Mouse (Mus musculus) liver, embryonic 14.5 days (tissue): ENCODE data around the gene Eif3d. TPM values are rescaled to one million over a fixed set of nuclear protein-coding genes. Genes with fewer than 3 reads are reported as not detected.

ENCODE experiments used
- ATAC-seq: fragments of 200-750 bp; cut with Nextera tagmentation; 2 replicates; pipeline ENCODE4 v1.8.0; 2017; ENCODE audit warnings: moderate number of reproducible peaks, mild to moderate bottlenecking, moderate library complexity; ENCODE audit not compliant: insufficient read depth
- DNase-seq, 3 experiments: peaks; one replicate each; pipeline ENCODE4 v3.0.0-alpha.2; 2012 to 2013; ENCODE audit warnings: low read depth in 3 of 3, low spot score in 3 of 3
- H3K27ac ChIP-seq: fragments of 300-500 bp; sonication (generic); 2 replicates; pipeline ENCODE4 v1.5.1; 2014; ENCODE audit warnings: moderate library complexity, mild to moderate bottlenecking, control low read depth, inconsistent platforms
- H3K27me3 ChIP-seq: fragments of 300-500 bp; sonication (generic); 2 replicates; pipeline ENCODE4 v1.6.1; 2014; ENCODE audit warnings: mild to moderate bottlenecking, low read length, moderate library complexity; ENCODE audit not compliant: control insufficient read depth, insufficient read depth
- H3K36me3 ChIP-seq: fragments of 300-500 bp; sonication (generic); replicated peaks from 2 replicates; pipeline ENCODE4 v1.6.1; 2014; ENCODE audit warnings: low read depth; ENCODE audit not compliant: control insufficient read depth, insufficient read depth
- H3K4me1 ChIP-seq, 2 experiments: fragments of 200-500 bp in 1 of 2; fragments of 300-500 bp in 1 of 2; sonication (generic) in 1 of 2; replicated peaks; 2 replicates each; pipeline ENCODE4 v1.6.1; 2012 to 2014; ENCODE audit warnings: antibody characterized with exemption in 1 of 2, inconsistent platforms in 1 of 2, low read length in 1 of 2; ENCODE audit not compliant: control insufficient read depth in 2 of 2, insufficient read depth in 2 of 2
- H3K4me2 ChIP-seq: fragments of 300-500 bp; sonication (generic); 2 replicates; pipeline ENCODE4 v1.6.1; 2014; ENCODE audit warnings: low read depth, mild to moderate bottlenecking, control low read depth, moderate library complexity
- H3K4me3 ChIP-seq, 2 experiments: fragments of 200-500 bp in 1 of 2; fragments of 300-500 bp in 1 of 2; sonication (generic) in 1 of 2; 2 replicates each; pipeline ENCODE4 v1.5.1; 2012 to 2014; ENCODE audit warnings: low read depth in 2 of 2, low read length in 2 of 2, mild to moderate bottlenecking in 2 of 2, control low read depth in 1 of 2, inconsistent platforms in 1 of 2, moderate library complexity in 1 of 2; ENCODE audit not compliant: insufficient read depth in 1 of 2
- H3K9ac ChIP-seq: fragments of 300-500 bp; sonication (generic); replicated peaks from 2 replicates; pipeline ENCODE4 v1.6.1; 2014; ENCODE audit warnings: mild to moderate bottlenecking, control low read depth, moderate library complexity
- H3K9me3 ChIP-seq: fragments of 300-500 bp; sonication (generic); 2 replicates; pipeline ENCODE4 v1.6.1; 2016; ENCODE audit warnings: low read length, mixed read lengths; ENCODE audit not compliant: control insufficient read depth
- CTCF ChIP-seq: IDR thresholded peaks from 2 replicates; pipeline ENCODE4 v1.5.1; 2016; ENCODE audit warnings: antibody characterized with exemption, low read depth, control low read depth
- EP300 ChIP-seq: IDR thresholded peaks from 2 replicates; pipeline ENCODE4 v1.6.1; 2016; ENCODE audit warnings: antibody characterized with exemption, low read depth
- WGBS: fragments of 180-500 bp; shearing (Covaris S2); extraction: QIAGEN DNeasy Blood & Tissue Kit; methylation state at CpG from one replicate; pipeline ENCODE4 v1.1.7; 2014; ENCODE audit not compliant: insufficient replicate concordance; 5-methylcytosine and 5-hydroxymethylcytosine counted together
- polyA plus RNA-seq, 2 experiments: library from polyadenylated mRNA; depleted of rRNA in 1 of 2; stranded (reverse) in 1 of 2; unstranded in 1 of 2; fragments of >200 nt; fragmentation: Nextera tagmentation in 1 of 2; extraction: Ambion mirVana in 1 of 2; gene quantifications; 2 replicates each; pipeline versions ENCODE4 v1.2.1 to v1.2.3; 2012 to 2014

The Eif3d gene
- polyA plus RNA-seq, 2 experiments, result 129 to 143 TPM

GRCm38 (mm10) chr15:77931689-77932016 is 39.0 kb downstream of the Eif3d start:
- no peaks in the 10 kb centered on the region for H3K27me3 ChIP-seq
- H3K4me3 ChIP-seq, result peak overlapping the region; percentile 2 to 21
- H3K4me1 ChIP-seq, result peaks cover 35 to 48% of the 10 kb centered on the region in 2 experiments
- TF ChIP-seq EP300 (peak; percentile 52), CTCF (no peak)
- H3K9me3 ChIP-seq, result no peaks in the 10 kb centered on the region
- peak; percentile 53 for ATAC-seq
- H3K27ac ChIP-seq, result peak overlapping the region; percentile 91
- DNase-seq, result peak; percentile 72 to 73 (median 73)
- WGBS, result 13% methylated on average over 6 of the region's 6 CpGs
- H3K9ac ChIP-seq, result peak overlapping the region; percentile 72
- H3K4me2 ChIP-seq, result peak overlapping the region; percentile 86
- H3K36me3 ChIP-seq, result peaks cover 7% of the 10 kb centered on the region; the same call in 1 of the 2 replicates

DNA sequence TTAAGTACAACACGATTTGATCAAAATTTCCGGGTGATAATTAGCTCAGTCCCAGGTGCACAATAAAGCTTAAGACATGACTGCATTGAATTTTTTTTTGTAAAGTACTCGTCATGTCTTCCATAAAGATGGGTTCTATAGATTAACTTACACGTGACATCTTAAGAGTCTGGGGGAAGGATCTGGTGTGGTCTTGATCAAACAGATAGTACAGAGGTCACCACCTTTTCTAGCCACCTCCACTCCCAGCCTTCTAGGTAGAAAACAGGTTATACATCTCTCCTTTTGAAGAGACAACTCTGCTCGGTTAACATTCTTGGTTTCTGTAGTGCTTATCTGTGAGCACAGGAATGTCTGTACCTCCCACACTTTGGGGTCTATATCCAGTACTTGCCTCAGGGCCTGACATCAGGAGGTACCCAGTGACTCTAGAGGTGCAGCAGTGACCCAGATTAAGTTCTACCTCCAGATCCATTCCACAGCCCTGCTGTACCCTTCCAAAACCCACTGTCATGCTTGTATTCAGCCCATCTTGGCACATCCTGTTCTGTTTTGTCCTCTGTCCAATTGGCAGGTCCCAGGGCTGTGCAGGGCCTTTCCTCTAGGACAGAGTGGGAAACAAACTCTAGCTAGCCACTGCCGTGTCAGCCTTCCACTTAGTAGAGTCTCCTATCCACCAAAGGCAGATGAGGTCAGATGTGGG is 39.5 kb downstream of the Eif3d start:
- peak in 1 of 3 experiments; percentile 39 for DNase-seq
- Histone ChIP-seq H3K4me2 (peak overlapping the region; percentile 86), H3K9me3 (no peaks in the 10 kb centered on the region), H3K27ac (peak overlapping the region; percentile 91), H3K27me3 (no peaks in the 10 kb centered on the region), H3K4me1 (peaks cover 35 to 50% of the 10 kb centered on the region in 2 experiments), H3K36me3 (peaks cover 10% of the 10 kb centered on the region), H3K9ac (peak overlapping the region; percentile 72), H3K4me3 (peak overlapping the region; percentile 2 to 16)
- 32% methylated on average over 6 of the region's 6 CpGs for WGBS
- ATAC-seq, result peak; percentile 30
- TF ChIP-seq EP300 (0 out of 2 replicates have a peak, but pooled peaks have one; percentile 25), CTCF (no peak)

GRCm38 (mm10) chr15:77929804-77930203 is 40.8 kb downstream of the Eif3d start:
- Histone ChIP-seq H3K9ac (peak overlapping the region; percentile 72), H3K27ac (peak overlapping the region; percentile 91), H3K4me3 (peak overlapping the region; percentile 71 to 75), H3K4me2 (peak overlapping the region; percentile 86), H3K36me3 (peaks cover 18% of the 10 kb centered on the region), H3K27me3 (no peaks in the 10 kb centered on the region), H3K4me1 (peaks cover 35 to 50% of the 10 kb centered on the region in 2 experiments), H3K9me3 (no peaks in the 10 kb centered on the region)
- TF ChIP-seq EP300 (no peak), CTCF (no peak)
- WGBS, result 37% methylated on average over 8 of the region's 8 CpGs
- no peak for DNase-seq
- no peak for ATAC-seq

DNA sequence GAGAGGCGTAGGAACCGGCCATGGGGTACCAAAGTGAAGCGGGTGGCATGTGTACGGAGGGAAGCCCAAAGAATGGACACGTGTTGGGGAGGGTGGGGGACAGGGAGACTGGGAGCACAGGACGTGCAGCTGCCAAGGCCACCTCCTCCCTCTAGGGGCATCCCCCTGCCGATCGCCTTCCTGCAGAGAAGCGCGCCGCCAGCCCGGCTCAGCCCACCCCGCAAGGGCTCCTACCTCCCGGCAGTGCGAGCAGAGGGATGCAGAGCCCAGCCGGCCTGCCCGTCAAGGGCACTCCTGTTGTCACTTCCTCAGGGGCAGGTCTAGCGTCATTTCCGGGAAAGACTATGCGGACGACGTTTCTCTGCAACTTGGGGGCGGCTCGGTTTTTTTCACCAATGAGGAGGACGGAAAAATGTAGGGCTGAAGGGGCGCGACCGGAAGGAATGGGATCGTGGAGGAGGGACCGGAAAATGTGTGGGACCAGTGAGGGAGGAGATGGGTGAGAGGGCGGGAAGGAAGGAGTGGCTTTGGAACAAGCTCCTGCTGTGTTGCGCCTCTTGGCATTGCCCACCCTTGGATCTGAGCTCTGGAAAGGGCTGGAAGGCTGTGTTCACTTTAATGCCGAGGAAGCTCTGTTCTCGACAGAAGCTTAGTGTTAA is 41.8 kb downstream of the Eif3d start, which contains the start of gene Txn2:
Txn2 (minus strand) TSS at position 334 of the 659 bp plus-strand sequence.
- peaks cover 35 to 50% of the 10 kb centered on the region in 2 experiments for H3K4me1 ChIP-seq
- WGBS, result under 1% methylated on average over 34 of the region's 34 CpGs
- ATAC-seq, result peak; percentile 88

GRCm38 (mm10) chr15:77928091-77928490 is 42.5 kb downstream of the Eif3d start:
- Histone ChIP-seq H3K4me3 (peak overlapping the region; percentile 71 to 75), H3K27me3 (no peaks in the 10 kb centered on the region), H3K4me2 (peak overlapping the region; percentile 86), H3K4me1 (peaks cover 35 to 46% of the 10 kb centered on the region in 2 experiments), H3K9me3 (no peaks in the 10 kb centered on the region), H3K9ac (peak overlapping the region; percentile 77), H3K27ac (peak overlapping the region; percentile 38), H3K36me3 (peaks cover 34% of the 10 kb centered on the region)
- DNase-seq, result no peak
- no peak for ATAC-seq
- TF ChIP-seq CTCF (no peak), EP300 (no peak)
- WGBS, result 12% methylated on average over 4 of the region's 4 CpGs

More for the DNA sequence above, 41.8 kb downstream of the Eif3d start, which contains the start of gene Txn2:
- TF ChIP-seq EP300 (no peak), CTCF (peak; percentile 35; the same call in 1 of the 2 replicates)
- Histone ChIP-seq H3K27ac (peak within 1 kb of the TSS; percentile 91), H3K4me3 (peak within 1 kb of the TSS; percentile 71 to 75), H3K9me3 (no peaks in the 10 kb centered on the region), H3K4me2 (peak within 1 kb of the TSS; percentile 86), H3K36me3 (peaks cover 28% of the 10 kb centered on the region), H3K9ac (peak within 1 kb of the TSS; percentile 77), H3K27me3 (no peaks in the 10 kb centered on the region)
- peak; percentile 99 for DNase-seq
